Mouse (Mus musculus): ENCODE results near the gene Dydc2.

Dydc2 gene

GRCm38 (mm10) chr14:41035146-41035798 lies 33.7 kb downstream of the Dydc2 start:
- peak; percentile 70 for DNase-seq

DNA sequence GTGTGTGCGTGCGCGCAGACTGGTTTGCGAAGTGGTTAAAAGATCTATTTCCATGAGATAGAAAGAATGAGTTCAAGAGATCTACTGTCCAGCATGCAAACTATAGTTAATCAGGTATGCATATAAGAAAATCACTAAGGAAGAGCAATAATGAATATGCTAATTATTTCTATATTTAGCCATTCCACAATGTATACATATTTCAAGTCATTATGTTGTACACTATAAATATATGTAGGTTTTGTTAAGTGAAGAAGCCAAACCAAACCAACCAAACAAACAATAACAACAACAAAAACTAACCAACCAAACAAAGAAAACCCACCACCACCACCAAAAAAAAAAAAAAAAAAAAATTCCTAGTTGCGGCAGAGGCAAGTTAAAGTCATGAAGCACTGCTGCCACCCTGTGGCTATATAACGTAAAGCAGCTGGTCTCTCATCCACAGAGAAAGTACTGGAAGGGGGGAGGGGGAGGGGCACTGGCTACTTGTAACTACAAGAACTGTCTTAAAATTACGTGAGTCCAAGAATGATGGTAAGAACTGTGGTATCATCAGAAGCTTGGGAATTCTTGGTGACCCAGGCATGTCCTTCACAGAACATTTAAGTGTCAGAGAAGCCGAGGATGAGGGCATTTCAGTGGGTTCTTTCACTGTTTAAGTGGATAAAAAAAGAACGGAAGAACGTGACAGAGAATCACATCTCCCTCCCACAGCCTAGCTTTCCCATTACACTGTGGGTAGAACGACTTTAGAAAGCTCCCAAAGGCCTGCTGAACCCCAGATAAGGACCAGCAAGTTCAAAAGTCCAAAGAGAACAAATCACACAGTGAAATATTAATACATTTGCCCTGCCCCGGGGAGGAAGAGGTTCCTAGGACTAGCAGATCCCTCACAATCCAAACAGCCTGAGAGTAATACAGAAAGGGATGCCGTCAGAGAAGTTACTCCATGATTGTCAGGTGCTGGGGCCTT lies 35.6 kb downstream of the Dydc2 start:
- DNase-seq: peak; percentile 89

- no peak for DNase-seq
Measured at GRCm38 (mm10) chr14:41030989-41031513, 38.0 kb downstream of the Dydc2 start.

DNA sequence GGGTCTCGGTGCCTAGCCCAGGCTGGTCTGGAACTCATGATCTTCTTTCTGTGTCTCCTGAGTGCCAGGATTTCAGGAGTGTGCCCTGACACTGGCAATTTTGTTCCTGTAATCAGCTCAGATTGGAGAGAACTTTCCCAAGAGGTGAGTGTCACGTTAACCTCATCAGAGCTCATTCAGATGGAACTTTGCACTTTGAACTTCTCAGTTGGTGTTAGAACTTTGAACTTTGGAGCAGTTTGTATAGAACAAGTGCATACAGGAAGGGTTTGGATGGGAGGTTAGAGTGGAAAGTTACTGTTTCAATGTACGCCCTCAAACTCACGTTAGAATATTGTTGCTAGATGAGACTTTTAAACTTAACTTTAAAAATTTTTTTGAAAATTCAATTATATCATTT lies 39.7 kb downstream of the Dydc2 start:
- no peak for DNase-seq

GRCm38 (mm10) chr14:41025594-41026284 lies 43.3 kb downstream of the Dydc2 start:
- no peak for DNase-seq

DNA sequence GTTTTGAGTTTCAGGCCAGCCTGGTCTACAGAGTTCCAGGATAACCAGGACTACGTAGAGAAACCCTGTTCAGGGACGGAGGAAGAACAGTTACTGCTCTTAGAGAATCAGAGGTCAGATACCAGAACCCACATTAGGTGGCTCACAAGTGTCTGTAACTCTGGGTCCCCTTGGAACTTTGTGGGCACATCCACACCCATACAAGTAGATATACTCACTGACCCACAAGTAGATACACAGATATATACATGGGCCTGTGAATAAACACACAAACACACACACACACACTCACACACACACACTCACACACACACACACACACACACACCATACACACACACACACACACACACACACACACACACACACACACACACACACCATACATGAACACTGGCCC lies 43.9 kb downstream of the Dydc2 start:
- DNase-seq: no peak

DNA sequence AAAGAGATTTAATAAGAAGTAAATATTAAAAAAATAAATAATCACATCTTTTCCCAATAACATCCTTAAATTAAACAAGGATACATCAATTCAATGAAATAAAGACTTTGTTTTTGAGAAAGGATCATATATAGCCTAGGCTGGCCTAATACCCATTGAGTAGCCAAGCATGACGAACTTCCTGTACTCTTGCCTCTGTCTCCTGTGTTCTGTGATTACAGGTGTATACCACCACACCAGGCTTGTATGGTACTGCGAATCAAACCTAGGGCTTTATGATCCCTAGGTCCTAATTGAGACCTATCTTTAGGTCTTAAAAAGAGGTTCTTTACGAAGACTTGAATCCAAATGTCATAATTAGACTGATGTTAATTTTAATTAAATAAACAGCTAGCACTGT lies 47.8 kb downstream of the Dydc2 start:
- no peak for DNase-seq

DNA sequence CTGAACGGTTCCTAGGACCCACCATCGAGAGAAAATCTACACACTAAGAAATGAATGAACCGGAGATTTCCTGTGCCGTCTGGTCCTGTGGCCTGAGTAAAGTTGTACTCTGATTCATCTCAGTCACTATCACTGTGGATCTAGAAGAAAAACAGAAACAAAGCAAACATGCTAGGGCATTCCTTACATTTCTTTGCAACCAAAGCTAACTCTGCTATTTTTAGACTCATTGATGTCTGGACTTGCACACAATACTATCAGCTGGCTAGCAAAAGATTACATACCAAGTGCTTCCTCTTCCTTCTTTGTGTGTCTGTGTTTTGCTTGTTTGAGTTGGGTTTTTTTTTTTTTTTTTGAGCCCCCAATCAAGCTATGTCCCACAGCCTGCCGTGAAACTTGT lies 51.5 kb downstream of the Dydc2 start:
- DNase-seq: no peak

DNA sequence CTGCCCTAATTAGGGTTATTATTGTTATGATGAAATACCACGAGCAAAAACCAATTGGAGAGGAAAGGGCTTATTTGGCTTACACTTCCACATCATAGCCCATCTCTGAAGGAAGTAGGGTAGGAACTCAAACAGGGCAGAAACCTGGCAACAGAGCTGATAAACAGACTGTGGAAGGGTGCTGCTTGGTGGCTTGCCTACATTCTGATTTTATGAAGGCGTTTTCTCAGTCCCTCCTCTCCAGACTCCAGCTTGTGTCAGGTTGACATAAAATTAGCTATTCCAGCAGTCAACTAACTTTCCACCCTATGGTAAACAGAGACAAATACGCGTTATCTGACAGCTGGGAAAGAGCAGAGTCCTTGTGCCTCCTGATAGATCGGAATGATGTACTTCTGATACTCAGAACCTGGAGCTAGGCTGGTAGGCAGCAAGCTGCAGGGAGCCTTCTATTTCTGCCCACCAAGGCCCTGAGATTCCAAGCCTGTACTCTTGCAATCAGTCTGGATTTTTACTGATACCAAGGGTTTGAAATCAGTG lies 54.2 kb downstream of the Dydc2 start:
- no peak for DNase-seq

- peak; percentile 93 for DNase-seq
Measured at GRCm38 (mm10) chr14:41013630-41014613, 55.1 kb downstream of the Dydc2 start, which contains the start of gene Fam213a. Fam213a (minus strand) TSS chr14:41013788.

GRCm38 (mm10) chr14:41013143-41013542 lies 55.9 kb downstream of the Dydc2 start:
- no peak for DNase-seq

DNA sequence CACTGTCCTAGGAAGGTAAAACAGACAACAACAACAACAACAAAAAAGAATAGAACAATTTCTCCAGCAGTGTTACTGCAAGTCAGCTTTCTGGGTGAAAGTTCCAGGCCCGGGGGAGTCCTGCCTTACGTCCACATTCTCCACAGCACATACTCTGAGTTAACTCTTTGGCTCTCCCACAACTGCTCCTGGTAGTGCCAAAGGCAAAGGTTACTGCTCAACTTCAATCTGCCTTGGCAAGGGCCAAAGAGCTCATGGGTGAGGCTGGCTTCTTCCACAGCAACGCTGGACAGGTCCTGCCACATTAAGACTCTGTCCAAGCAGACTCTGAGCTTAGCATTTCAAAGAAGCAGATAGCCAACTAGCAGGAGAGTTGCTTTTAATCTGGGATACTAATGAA lies 57.1 kb downstream of the Dydc2 start:
- DNase-seq: no peak

DNA sequence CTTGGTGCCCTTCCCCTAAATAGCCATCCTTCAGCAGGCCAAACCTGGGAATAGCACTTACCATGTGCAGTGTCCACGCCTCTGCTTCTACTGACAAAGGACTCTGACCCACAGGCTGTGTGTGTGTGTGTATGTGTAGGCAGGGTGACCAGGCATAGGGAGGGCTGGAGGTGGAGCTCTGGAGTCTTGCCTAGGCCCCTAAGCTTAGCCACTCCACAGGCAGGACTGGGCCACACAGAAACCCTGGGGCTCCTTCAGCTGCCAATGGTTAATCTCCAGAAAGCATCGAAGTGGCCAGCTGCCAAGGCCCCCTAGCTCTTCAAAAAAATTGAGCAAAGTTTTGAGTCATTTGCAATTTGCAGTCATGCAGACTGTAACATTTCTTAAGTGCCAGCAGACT lies 60.9 kb downstream of the Dydc2 start:
- DNase-seq: peak; percentile 17

- peak; percentile 51 for DNase-seq
Measured at GRCm38 (mm10) chr14:41007641-41008040, 61.4 kb downstream of the Dydc2 start.

- DNase-seq: no peak
Measured at GRCm38 (mm10) chr14:41006899-41007298, 62.1 kb downstream of the Dydc2 start.

- no peak for DNase-seq
Measured at GRCm38 (mm10) chr14:41006263-41006662, 62.7 kb downstream of the Dydc2 start.

DNA sequence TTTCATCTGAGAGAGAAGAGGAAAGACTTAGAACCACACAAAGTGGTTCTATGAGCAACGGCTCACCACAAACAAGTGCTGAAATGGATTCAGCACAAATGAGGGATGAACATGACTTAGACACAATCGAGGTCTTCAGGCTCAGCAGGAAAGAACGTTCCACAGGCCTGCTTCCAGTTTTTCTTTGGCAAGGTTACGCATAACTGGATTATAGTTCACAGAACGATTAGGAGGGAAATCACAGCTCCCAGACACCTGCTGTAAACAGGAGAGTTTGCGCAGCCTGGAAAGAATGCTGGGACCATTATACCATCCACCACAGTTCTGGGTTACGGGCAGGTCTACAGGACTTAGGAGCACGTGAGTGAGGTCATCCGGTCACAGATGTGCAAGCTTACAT lies 63.3 kb downstream of the Dydc2 start:
- no peak for DNase-seq

- peak; percentile 77 for DNase-seq
Measured at GRCm38 (mm10) chr14:41004201-41005141, 64.5 kb downstream of the Dydc2 start.

DNA sequence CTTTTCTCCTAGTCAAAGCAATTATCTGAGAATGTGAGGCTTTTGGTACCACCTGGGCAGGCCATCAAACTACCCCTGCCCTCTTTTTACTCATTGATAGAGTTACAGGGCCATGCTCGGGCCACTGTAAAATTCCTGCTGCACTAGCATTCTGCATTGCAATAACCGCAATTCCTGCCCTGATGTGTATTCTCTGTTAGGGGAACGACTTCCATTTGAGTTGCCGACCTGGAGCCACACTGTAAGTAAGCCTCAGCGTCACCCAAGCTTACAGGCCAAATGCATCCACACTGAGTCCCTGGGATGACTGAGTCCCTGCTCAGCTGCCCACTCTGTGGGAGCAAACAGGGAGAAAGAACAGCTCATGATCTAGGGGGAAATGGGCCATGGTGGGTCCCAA lies 67.4 kb downstream of the Dydc2 start:
- DNase-seq: no peak

GRCm38 (mm10) chr14:41000801-41001200 lies 68.2 kb downstream of the Dydc2 start:
- DNase-seq: no peak
